Mouse (Mus musculus) liver, adult 2 months (tissue): ENCODE data around the gene Sema4d.

Experiments used
- CTCF ChIP-seq: fragments of 200-500 bp; IDR thresholded peaks from 2 replicates; pipeline ENCODE4 v1.5.1; 2011; ENCODE audit warnings: low read depth, low read length, control low read depth
- POLR2A ChIP-seq: fragments of 200-500 bp; IDR thresholded peaks from 2 replicates; pipeline ENCODE4 v1.6.1; 2011; ENCODE audit warnings: low read length, control low read depth; ENCODE audit not compliant: insufficient read depth; ENCODE audit errors: extremely low read depth

GRCm38 (mm10) chr13:51644829-51645789, 148.4 kb downstream of the Sema4d start, which contains the start of gene Cks2:
- no peak for TF ChIP-seq CTCF
- peak; percentile 78; the same call in 1 of the 2 replicates for TF ChIP-seq POLR2A
